11 mouse cellular contexts compared by ENCODE assay signal in genomic region chr16:30934967-30935690, GRCm38 (mm10).
DNase-seq lines count a peak whose midpoint lies in the region; ATAC-seq and TF ChIP-seq lines count a peak whose summit lies in the region.
"Had no signal": no experiment of that assay in that cellular context is flagged by ENCODE, and none has a peak within 500 bp of the region (broad histone marks: within the 10 kb centered on the region; RNA-seq: fewer than 3 reads in every experiment).

No protein-coding gene starts in this region.

- H3K4me1 ChIP-seq in hindbrain, embryonic 10.5 days (replicated peaks), result peaks cover 42% of the 10 kb centered on the region
- peaks cover 10% of the 10 kb centered on the region for H3K4me1 ChIP-seq in hindbrain, embryonic 14.5 days (replicated peaks; ENCODE audit: control insufficient read depth, insufficient read depth, low read length)
- no peaks in the 10 kb centered on the region for H3K4me1 ChIP-seq in stomach, postnatal 0 days (replicated peaks; ENCODE audit: control insufficient read depth, insufficient read depth)

- no peak for TF ChIP-seq CTCF in stomach, postnatal 0 days (IDR thresholded peaks at IDR 0.05; ENCODE audit: low read depth)

- TF ChIP-seq EP300 in stomach, postnatal 0 days (optimal IDR thresholded peaks at IDR 0.05), result no peak

- no peak for DNase-seq in hindbrain, embryonic 10.5 days (ENCODE audit: low spot score)
- no peak for DNase-seq in hindbrain, embryonic 14.5 days (ENCODE audit: low spot score)
- DNase-seq in right cerebral cortex, postnatal 14 days, result peak; percentile 27
- no peak for DNase-seq in right cerebral cortex, postnatal 4 days
- DNase-seq in kidney, postnatal 10 days, result peak; percentile 47
- DNase-seq in stomach, postnatal 0 days (ENCODE audit: low spot score), result no peak
- DNase-seq in left cerebral cortex, postnatal 36 days (ENCODE audit: low spot score in 2 of 2), result no peak
- no peak for DNase-seq in spleen, adult 18-20 months
- DNase-seq: cerebellum, adult 8-10 months; gastrocnemius, postnatal 36 days; lung, postnatal 36 days had no signal

- H3K27me3 ChIP-seq in hindbrain, embryonic 10.5 days (ENCODE audit: insufficient read depth, poor library complexity, severe bottlenecking), result no peaks in the 10 kb centered on the region
- no peaks in the 10 kb centered on the region for H3K27me3 ChIP-seq in hindbrain, embryonic 14.5 days (ENCODE audit: control insufficient read depth, insufficient read depth, low read length)
- no peaks in the 10 kb centered on the region for H3K27me3 ChIP-seq in stomach, postnatal 0 days (ENCODE audit: control insufficient read depth, insufficient read depth, low read length)

- no peaks in the 10 kb centered on the region for H3K36me3 ChIP-seq in hindbrain, embryonic 10.5 days
- no peaks in the 10 kb centered on the region for H3K36me3 ChIP-seq in hindbrain, embryonic 14.5 days (replicated peaks; ENCODE audit: control insufficient read depth, insufficient read depth)
- no peaks in the 10 kb centered on the region for H3K36me3 ChIP-seq in stomach, postnatal 0 days (ENCODE audit: control insufficient read depth, insufficient read depth, low read length)

- no peak overlapping the region for H3K4me2 ChIP-seq in hindbrain, embryonic 14.5 days (replicated peaks)
- H3K4me2 ChIP-seq in stomach, postnatal 0 days (replicated peaks; ENCODE audit: low read depth), result no peak overlapping the region

- ATAC-seq in hindbrain, embryonic 14.5 days (ENCODE audit: low FRiP score), result no peak
- 0 out of 2 replicates have a peak, but pooled peaks have one; percentile 15 for ATAC-seq in stomach, postnatal 0 days (ENCODE audit: low FRiP score, low TSS enrichment)

- H3K9ac ChIP-seq in hindbrain, embryonic 14.5 days, result no peak overlapping the region
- no peak overlapping the region for H3K9ac ChIP-seq in stomach, postnatal 0 days (ENCODE audit: low read length)

- H3K4me3 ChIP-seq in hindbrain, embryonic 10.5 days, result no peak overlapping the region
- no peak overlapping the region for H3K4me3 ChIP-seq in hindbrain, embryonic 14.5 days (replicated peaks; ENCODE audit: low read length)
- no peak overlapping the region for H3K4me3 ChIP-seq in stomach, postnatal 0 days (ENCODE audit: low read depth, low read length)

- H3K27ac ChIP-seq in hindbrain, embryonic 10.5 days, result peak overlapping the region; percentile 45
- H3K27ac ChIP-seq in hindbrain, embryonic 14.5 days, result no peak overlapping the region
- H3K27ac ChIP-seq in stomach, postnatal 0 days (replicated peaks), result no peak overlapping the region

- 74% methylated on average over 15 of the region's 15 CpGs for WGBS in hindbrain, embryonic 10.5 days
- 61% methylated on average over 15 of the region's 15 CpGs for WGBS in hindbrain, embryonic 14.5 days
- WGBS in stomach, postnatal 0 days, result 41% methylated on average over 15 of the region's 15 CpGs

- intact Hi-C loops in left cerebral cortex, postnatal 36 days (cut with DNase I), result no loop called here

- H3K9me3 ChIP-seq in hindbrain, embryonic 10.5 days, result peaks cover 4% of the 10 kb centered on the region; the same call in 1 of the 2 replicates
- H3K9me3 ChIP-seq in hindbrain, embryonic 14.5 days (ENCODE audit: control insufficient read depth, low read length), result no peaks in the 10 kb centered on the region
- H3K9me3 ChIP-seq in stomach, postnatal 0 days (ENCODE audit: control insufficient read depth, low read length), result no peaks in the 10 kb centered on the region

Comparison
In these comparisons a context has a peak if more than half of its experiments do, and no peak if none do; other contexts are left out.
1. DNase-seq: peak in right cerebral cortex, postnatal 14 days (single experiment) and kidney, postnatal 10 days (single experiment); none in hindbrain, embryonic 10.5 days (single experiment), hindbrain, embryonic 14.5 days (single experiment), right cerebral cortex, postnatal 4 days (single experiment), stomach, postnatal 0 days (single experiment), left cerebral cortex, postnatal 36 days (0 of 2) and spleen, adult 18-20 months (0 of 2).